Mouse (Mus musculus): ENCODE results near the gene Hs2st1.

Gene Hs2st1

GRCm38 (mm10) chr3:144589189-144589890, 19.4 kb upstream of the Hs2st1 start:
- in situ Hi-C loops (cut with MboI, MseI) = no loop called here

DNA sequence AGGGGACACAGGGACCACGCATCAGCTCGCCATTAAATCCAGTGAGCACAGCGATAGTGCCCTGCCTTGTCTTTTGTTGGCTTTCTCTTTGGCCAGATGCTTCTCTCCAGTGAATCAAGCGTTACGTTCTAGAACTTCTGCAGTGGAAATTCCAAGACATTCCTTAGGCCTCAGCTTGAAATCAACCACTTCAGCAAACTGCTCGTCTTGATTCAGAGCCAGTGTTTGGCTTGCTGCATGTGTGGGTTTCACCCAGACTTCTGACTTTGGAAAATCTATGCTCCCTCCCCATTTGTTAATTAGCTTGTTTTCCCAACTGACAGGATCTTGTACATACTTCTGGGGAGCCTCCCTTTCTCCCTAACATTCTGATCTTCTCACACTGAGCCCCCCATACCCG, 16.8 kb upstream of the Hs2st1 start:
- in situ Hi-C loops (cut with MboI, MseI) = no loop called here

DNA sequence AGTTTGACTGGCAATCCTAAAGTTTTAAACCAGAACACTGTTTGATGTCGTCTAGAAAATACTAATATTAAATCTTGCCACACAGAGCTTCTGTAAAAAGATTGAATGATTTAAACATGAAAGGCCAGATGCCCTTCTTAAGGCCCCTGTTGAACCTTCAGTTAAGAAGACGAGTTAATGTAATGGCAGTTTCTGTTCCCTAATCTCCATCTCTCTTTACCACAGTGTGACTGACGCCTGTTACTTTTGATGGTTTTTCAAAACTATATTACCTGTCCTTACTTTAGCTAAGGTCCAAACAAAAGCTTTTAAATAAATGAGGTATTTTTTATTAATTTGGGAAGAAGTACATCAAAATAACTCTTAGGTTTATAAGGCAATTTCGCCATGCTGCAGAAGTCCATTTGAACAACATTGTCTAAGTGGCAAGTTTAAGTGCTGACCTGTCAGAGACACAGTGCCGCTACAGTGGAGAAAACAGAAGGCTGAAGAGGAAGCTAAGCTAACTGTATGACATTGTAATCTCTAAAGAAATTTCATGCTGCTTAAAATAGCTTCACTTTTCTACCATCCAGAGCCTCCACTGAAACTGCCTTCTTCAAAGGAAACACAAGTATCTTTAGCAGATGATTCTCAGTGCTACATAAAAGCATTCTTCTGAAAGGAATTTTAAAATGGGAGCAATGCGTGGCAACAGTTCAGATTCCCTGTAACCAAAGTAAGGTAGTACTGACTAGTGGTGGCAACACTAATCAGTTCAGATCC, 15.0 kb upstream of the Hs2st1 start:
- in situ Hi-C loops (cut with MboI, MseI) = no loop called here

- in situ Hi-C loops (cut with MboI, MseI) = no loop called here
Observed at GRCm38 (mm10) chr3:144583789-144584188, 13.8 kb upstream of the Hs2st1 start.

- in situ Hi-C loops (cut with MboI, MseI) = no loop called here
Observed at GRCm38 (mm10) chr3:144582306-144582705, 12.3 kb upstream of the Hs2st1 start.

- in situ Hi-C loops (cut with MboI, MseI) = no loop called here
Observed at GRCm38 (mm10) chr3:144581842-144582241, 11.9 kb upstream of the Hs2st1 start.

GRCm38 (mm10) chr3:144580281-144580680, 10.3 kb upstream of the Hs2st1 start:
- in situ Hi-C loops (cut with MboI, MseI) = no loop called here

GRCm38 (mm10) chr3:144579796-144580195, 9.8 kb upstream of the Hs2st1 start:
- in situ Hi-C loops (cut with MboI, MseI) = no loop called here

- in situ Hi-C loops (cut with MboI, MseI) = no loop called here
Observed at GRCm38 (mm10) chr3:144578921-144579320, 8.9 kb upstream of the Hs2st1 start.

DNA sequence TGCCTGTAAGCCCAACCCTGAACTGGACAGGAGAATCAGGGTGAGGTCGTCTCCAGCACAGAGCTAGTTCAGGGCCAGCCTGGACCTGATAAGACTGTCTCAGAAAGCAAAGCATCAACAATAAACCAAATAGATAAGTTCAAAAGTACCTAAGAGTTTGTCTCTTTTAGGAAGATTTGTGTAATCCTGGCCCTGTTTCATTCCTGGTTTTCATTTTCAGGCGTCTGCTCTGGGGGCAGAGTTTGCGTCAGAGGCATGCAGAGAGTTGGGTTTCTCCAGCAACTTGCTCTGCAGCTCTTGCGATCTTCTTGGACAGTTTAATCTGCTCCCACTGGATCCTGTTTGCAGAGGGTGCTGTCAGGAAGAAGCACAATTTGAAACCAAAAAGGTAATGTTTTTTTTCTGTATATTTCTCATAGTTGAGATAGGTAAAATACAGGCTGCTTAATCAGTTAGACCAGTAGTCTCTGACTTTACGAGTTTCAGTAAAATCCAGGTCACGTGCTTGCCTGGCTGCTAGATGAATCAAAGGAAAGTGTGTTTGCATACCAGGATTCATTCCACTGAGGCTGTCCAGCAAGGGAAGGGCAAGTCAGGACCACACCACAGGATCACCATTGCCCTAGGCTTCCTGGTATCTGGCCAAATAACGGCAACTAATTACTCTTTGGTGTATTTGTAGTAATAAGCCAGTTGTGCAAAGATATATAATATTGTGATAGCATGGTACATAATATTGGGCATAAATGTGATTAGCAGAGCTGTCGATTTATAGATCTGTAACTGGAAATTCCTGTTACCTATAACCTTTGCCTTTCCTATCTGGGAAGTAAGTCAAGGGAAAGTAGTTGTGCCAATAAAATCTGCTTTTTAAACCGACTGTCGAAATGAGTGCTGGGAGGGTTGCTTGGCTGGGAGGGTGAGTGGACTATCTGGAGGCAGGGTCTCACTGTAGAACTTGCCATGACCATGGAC, 7.7 kb upstream of the Hs2st1 start:
- in situ Hi-C loops (cut with MboI, MseI) = no loop called here

DNA sequence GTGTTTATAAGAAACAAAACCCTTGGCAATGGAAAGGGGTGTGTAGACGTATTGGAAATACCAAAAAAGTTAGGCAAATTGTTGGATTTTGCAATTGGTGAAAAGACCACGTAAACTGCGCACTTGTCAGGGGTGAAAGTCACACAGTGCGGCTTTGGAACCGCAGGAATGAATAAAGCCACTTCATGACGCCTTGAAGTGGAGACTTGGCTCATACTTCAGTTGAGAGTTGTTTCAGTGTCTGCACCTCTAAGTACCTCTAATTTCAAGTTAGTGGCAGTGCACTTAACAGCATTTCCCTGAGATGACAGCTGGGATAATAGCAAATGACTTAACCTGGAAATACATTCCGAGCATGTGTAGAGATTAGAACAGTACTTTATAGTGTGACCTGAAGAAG, 4.3 kb upstream of the Hs2st1 start:
- in situ Hi-C loops (cut with MboI, MseI) = loop anchor here (25.0 kb wide), 1 partner anchor 1338 kb away; the partner anchor contains the start of gene Bcl10

GRCm38 (mm10) chr3:144570816-144571487, 971 bp upstream of the Hs2st1 start:
- in situ Hi-C loops (cut with MboI, MseI) = loop anchor here (25.0 kb wide), 1 partner anchor 1341 kb away; the partner anchor contains the start of gene Bcl10

DNA sequence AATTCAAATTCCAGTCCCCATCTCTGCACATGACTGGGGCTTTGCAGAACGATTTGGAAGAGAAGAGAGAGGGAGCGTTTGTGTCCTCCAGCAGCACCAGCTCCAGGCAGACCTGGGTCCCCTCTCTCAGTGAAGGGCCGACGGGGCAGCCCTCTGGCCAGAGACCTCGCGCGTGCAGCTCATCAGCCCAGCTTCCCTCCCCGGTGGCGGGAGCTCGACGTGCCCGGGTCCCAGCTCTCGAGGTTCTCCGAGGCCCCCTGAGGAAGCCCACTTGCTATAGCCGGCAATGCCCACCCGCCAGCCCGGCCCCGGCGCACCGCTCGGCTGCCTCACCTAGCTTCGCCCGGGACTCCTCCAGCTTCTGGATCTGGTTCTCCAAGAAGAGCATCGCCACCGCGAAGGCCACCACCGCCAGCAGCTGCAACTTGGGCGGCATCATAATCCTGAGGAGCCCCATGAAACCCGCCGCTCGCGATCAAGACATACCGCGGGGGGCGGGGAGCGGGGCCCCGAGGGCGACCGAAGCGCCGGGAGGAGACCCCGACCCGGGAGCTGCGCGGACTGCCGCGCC, 495 bp downstream of the Hs2st1 start:
- in situ Hi-C loops (cut with MboI, MseI) = loop anchor here (25.0 kb wide), 1 partner anchor 1343 kb away; the partner anchor contains the start of gene Bcl10

GRCm38 (mm10) chr3:144568861-144569361, 1.1 kb downstream of the Hs2st1 start:
- in situ Hi-C loops (cut with MboI, MseI) = loop anchor here (25.0 kb wide), 1 partner anchor 1343 kb away; the partner anchor contains the start of gene Bcl10

DNA sequence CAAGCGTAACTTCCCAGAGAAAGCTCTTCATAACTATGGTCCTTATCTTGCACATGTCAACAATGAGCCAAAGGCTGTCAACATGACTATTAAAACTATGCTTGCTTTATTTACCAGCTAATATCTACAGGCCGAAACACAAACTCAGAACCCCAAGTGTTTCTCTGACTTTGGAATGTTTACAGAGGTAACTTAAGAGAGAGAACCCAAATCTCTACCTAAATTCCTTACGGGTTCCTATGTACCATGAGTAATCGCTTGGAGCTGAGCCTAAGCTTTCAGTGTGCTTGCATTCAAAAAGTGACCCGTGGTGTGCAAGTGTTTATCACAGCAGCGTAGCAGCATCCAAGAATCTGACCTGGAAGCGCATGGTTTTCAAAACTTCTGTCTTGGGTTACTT, 4.8 kb downstream of the Hs2st1 start:
- in situ Hi-C loops (cut with MboI, MseI) = loop anchor here (25.0 kb wide), 1 partner anchor 1347 kb away; the partner anchor contains the start of gene Bcl10

DNA sequence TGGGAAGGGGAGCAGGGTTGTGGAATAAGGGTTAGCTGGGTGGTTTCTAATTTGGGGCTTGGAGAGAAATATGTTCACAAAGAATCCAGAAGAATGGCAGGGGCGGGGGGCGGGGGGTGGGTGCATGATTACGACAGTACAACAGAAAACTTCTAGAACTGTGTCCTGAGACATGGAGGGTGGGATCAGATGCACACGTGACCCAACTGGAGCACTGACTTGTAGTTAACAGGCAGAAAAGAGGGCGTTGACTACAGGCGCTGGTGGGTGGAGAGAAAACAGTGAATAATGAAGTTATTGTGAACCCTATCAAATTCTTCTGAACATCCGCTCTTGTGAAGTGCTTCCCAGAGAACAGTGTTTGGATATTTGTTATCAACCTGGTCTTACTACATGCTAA, 6.1 kb downstream of the Hs2st1 start:
- in situ Hi-C loops (cut with MboI, MseI) = loop anchor here (25.0 kb wide), 1 partner anchor 1348 kb away; the partner anchor contains the start of gene Bcl10

DNA sequence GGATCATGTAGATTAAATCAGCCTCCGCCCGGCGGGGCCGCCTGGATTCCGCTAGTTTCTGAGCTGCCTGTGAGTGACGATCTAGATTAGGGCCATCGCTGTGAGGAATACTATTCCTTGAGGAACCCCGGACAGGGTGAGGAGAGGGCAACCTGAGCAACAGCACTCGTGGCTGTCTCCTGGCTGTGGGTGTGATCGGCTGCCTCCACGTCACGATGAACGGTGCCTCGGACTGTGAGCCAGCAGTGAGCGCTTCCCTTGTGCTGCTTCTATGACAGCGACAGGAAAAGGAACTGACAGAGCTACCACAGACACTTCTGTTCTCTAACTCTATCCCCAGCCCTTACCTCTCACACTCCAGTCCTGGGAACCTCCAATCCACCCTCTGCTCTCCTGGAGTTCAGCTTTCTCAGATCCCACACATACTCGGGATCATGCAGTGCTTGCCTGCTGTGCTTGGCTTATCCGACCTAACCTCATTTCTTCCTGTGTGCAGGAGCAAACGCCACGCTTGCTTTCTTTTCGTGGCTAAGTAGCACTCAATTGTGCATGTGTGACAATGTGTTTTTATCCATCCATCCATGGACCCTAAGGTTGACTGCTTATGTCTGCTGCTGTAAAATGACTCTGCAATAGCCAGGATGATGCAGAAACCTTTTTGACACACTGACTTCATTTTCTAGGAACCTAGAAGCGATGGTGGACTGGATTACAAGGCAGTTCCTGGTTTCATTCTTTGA, 8.3 kb downstream of the Hs2st1 start:
- in situ Hi-C loops (cut with MboI, MseI) = loop anchor here (25.0 kb wide), 1 partner anchor 1351 kb away; the partner anchor contains the start of gene Bcl10

GRCm38 (mm10) chr3:144558274-144558673, 11.7 kb downstream of the Hs2st1 start:
- in situ Hi-C loops (cut with MboI, MseI) = loop anchor here (25.0 kb wide), 1 partner anchor 1354 kb away; the partner anchor contains the start of gene Bcl10

GRCm38 (mm10) chr3:144556625-144557324, 13.2 kb downstream of the Hs2st1 start:
- in situ Hi-C loops (cut with MboI, MseI) = loop anchor here (25.0 kb wide), 1 partner anchor 1356 kb away; the partner anchor contains the start of gene Bcl10

All from regulatory T cell (primary cell).